Mouse (Mus musculus): ENCODE data around the gene Scg5. TPM values are rescaled to one million over a fixed set of nuclear protein-coding genes. Genes with fewer than 3 reads are reported as not detected.

Scg5 gene
- polyA plus RNA-seq, 1 experiment from 2014 or later: 36.0 TPM

DNA sequence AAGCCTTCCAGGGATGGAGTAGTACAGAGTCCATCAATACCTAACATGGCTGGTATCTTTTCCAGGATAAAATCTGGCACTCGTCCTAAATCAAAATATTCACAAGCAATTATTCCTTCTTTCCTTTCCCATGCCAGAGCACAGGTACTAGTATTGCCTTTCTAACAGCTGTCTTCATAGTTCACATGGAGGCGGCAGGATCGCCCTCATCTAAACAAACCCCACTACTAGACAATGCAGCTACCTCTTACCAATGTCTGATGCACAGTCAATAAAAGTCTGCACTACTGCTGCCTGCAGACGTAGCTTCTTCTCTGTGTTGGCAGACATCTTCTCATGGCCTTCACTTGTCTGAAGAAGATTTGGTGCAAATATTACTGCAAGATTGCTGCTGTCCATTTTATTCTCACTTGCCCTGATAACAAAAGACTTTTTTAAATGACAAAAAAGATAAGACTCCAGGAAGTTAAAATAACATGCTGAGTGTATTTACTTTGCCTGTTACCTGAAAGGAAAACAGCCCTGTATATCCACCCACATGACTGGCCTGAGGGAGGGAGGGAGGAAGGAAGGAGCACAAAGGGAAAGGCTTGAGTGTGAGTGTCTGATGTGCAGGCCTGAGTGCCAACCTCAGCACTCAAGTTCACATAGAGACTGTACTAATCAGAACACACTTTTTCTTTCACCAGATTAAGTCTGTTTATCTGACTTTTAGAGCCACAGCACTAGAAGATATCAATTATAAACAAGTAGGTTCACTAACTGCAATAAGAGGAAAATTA is 12.9 kb upstream of the Scg5 start:
- Histone ChIP-seq H3K4me2 (ENCODE audit: low read depth, low read length, severe bottlenecking) (no peak overlapping the region), H3K27ac (ENCODE audit: low read depth, low read length) (no peak overlapping the region), H3K9ac (ENCODE audit: low read length) (no peak overlapping the region), H3K36me3 (ENCODE audit: control insufficient read depth, insufficient read depth, low read length) (peaks cover 7% of the 10 kb centered on the region; the same call in 1 of the 2 replicates), H3K9me3 (ENCODE audit: control insufficient read depth, low read length) (no peaks in the 10 kb centered on the region), H3K27me3 (ENCODE audit: control insufficient read depth, insufficient read depth, low read length) (no peaks in the 10 kb centered on the region), H3K4me3 (ENCODE audit: low read depth, low read length) (no peak overlapping the region), H3K4me1 (replicated peaks; ENCODE audit: control insufficient read depth, insufficient read depth, low read length) (peaks cover 3% of the 10 kb centered on the region)
- ATAC-seq (replicated peaks; ENCODE audit: low FRiP score) (no peak), DNase-seq (ENCODE audit: low spot score) (no peak)
- WGBS: 89% methylated on average over 4 of the region's 4 CpGs

DNA sequence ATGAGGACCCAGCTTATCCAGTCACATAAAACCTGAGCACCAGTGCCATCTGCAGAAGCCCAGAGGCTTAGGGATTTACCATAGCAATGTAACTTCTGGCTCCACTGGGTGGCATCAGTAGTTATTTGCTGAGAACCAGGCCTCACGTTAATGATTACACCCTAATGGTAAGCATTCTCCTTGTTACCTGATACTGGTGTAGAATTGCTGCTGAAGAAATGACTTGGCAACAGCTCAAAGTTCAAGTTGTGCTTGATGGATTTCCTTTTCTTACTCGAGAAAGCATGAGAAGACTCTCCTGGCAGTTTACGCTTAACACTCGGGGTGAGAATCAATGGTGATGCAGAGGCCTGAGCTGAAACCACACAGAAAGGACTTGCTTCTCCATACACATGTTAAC is 10.6 kb upstream of the Scg5 start:
- Histone ChIP-seq H3K27me3 (ENCODE audit: control insufficient read depth, insufficient read depth, low read length) (no peaks in the 10 kb centered on the region), H3K4me2 (ENCODE audit: low read depth, low read length, severe bottlenecking) (no peak overlapping the region), H3K4me1 (replicated peaks; ENCODE audit: control insufficient read depth, insufficient read depth, low read length) (no peaks in the 10 kb centered on the region), H3K9me3 (ENCODE audit: control insufficient read depth, low read length) (no peaks in the 10 kb centered on the region), H3K27ac (ENCODE audit: low read depth, low read length) (no peak overlapping the region), H3K4me3 (ENCODE audit: low read depth, low read length) (no peak overlapping the region), H3K36me3 (ENCODE audit: control insufficient read depth, insufficient read depth, low read length) (peaks cover 12% of the 10 kb centered on the region), H3K9ac (ENCODE audit: low read length) (no peak overlapping the region)
- DNase-seq (ENCODE audit: low spot score): no peak
- 88% methylated on average over 4 of the region's 4 CpGs for WGBS
- ATAC-seq (replicated peaks; ENCODE audit: low FRiP score): no peak

DNA sequence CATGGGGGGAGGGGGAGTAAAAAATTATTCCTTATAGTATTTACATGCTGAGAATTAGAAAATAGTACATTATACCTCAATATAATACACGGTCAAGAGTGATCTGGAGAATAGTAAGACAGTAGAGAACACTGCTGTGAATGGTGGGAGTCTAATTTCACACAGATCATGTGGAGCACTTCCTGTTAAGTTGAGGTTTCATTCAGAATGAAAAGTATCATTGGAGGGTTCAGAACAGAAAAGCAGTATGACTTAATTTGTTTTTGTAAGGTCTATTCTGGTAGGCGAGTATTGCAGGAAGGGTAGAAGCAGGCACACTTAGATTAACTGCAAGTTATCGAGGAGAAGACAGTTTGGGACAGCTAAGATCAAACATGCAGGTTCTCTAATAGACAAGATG is 6.3 kb upstream of the Scg5 start:
- H3K27me3 ChIP-seq (ENCODE audit: control insufficient read depth, insufficient read depth, low read length): no peaks in the 10 kb centered on the region
- no peak overlapping the region for H3K4me3 ChIP-seq (ENCODE audit: low read depth, low read length)
- no peaks in the 10 kb centered on the region for H3K4me1 ChIP-seq (replicated peaks; ENCODE audit: control insufficient read depth, insufficient read depth, low read length)
- H3K9ac ChIP-seq (ENCODE audit: low read length): no peak overlapping the region
- DNase-seq (ENCODE audit: low spot score): no peak
- peaks cover 17% of the 10 kb centered on the region for H3K36me3 ChIP-seq (ENCODE audit: control insufficient read depth, insufficient read depth, low read length)
- ATAC-seq (replicated peaks; ENCODE audit: low FRiP score): no peak
- no peaks in the 10 kb centered on the region for H3K9me3 ChIP-seq (ENCODE audit: control insufficient read depth, low read length)
- no peak overlapping the region for H3K27ac ChIP-seq (ENCODE audit: low read depth, low read length)
- 89% methylated on average over 3 of the region's 3 CpGs for WGBS
- no peak overlapping the region for H3K4me2 ChIP-seq (ENCODE audit: low read depth, low read length, severe bottlenecking)

DNA sequence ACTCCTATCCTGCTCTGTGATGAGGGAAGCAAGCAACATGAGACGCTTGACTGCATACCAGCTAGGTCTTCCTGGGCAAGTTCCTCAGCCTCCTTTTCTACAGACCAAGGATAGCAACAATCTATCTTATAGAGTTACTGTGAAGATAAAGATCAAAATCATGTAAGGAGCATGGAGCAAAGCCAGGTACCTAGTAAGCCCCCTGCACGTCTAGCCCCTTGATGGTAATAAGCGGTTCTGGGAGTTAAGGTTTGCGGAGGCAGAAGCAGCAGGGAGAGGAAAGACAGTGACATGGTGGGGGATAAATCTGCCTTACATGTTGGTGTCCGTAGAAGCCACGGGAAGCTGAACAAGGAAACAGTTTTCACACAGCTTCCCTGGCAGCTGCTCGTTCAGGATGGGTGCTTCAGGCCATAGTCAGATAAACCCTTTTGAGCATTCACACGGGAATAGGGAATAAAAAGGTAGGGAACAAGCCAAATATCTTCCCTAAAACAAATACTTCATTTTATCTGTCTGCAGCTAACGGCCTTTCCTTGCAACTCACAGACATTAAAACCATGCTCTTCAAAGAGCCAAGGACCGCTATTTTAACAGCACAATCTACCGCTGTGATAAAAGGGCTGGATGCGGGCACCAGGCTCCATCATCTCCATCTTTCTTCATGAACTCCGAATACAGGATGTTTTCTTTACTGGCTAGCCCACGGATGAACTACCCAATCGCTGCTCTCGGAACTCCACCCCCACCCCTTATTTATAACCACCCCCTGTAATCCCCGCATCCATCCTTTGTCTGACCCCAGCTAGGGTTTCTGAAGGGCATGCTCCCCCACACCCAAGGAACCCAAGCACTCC is 607 bp downstream of the Scg5 start:
- Histone ChIP-seq H3K27ac (ENCODE audit: low read depth, low read length) (peak overlapping the region; percentile 87), H3K36me3 (ENCODE audit: control insufficient read depth, insufficient read depth, low read length) (peaks cover 2% of the 10 kb centered on the region; the same call in 1 of the 2 replicates), H3K27me3 (ENCODE audit: control insufficient read depth, insufficient read depth, low read length) (no peaks in the 10 kb centered on the region), H3K4me1 (replicated peaks; ENCODE audit: control insufficient read depth, insufficient read depth, low read length) (peaks cover 3% of the 10 kb centered on the region; the same call in 1 of the 2 replicates), H3K4me2 (ENCODE audit: low read depth, low read length, severe bottlenecking) (peak overlapping the region; percentile 73), H3K9me3 (ENCODE audit: control insufficient read depth, low read length) (no peaks in the 10 kb centered on the region), H3K9ac (ENCODE audit: low read length) (peak overlapping the region; percentile 78), H3K4me3 (ENCODE audit: low read depth, low read length) (peak overlapping the region; percentile 49)
- ATAC-seq (replicated peaks; ENCODE audit: low FRiP score) (peak; percentile 92), DNase-seq (ENCODE audit: low spot score) (no peak)
- 14% methylated on average over 17 of the region's 17 CpGs for WGBS

DNA sequence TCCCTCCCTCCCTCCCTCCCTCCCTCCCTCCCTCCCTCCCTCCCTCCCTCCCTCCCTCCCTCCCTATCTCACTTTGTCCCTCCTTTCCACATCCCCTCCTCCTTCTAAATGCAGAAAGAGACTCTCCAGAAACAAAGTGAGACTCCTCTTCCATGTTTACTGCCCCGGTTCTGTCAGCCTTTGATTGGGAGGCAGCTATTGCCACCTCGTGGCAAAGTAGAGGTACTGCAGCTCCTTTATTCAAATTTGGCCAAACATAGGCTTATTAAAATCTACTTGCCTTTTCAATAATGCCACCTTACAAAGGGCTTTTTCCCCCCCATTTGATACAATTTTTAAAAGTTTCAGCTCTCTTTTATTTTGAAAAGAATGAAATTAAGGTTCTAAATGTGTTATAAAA is 5.0 kb downstream of the Scg5 start:
- Histone ChIP-seq H3K36me3 (ENCODE audit: control insufficient read depth, insufficient read depth, low read length) (no peaks in the 10 kb centered on the region; the same call in 1 of the 2 replicates), H3K27ac (ENCODE audit: low read depth, low read length) (no peak overlapping the region), H3K9me3 (ENCODE audit: control insufficient read depth, low read length) (no peaks in the 10 kb centered on the region), H3K27me3 (ENCODE audit: control insufficient read depth, insufficient read depth, low read length) (no peaks in the 10 kb centered on the region), H3K9ac (ENCODE audit: low read length) (no peak overlapping the region), H3K4me3 (ENCODE audit: low read depth, low read length) (no peak overlapping the region), H3K4me2 (ENCODE audit: low read depth, low read length, severe bottlenecking) (no peak overlapping the region), H3K4me1 (replicated peaks; ENCODE audit: control insufficient read depth, insufficient read depth, low read length) (peaks cover 3% of the 10 kb centered on the region; the same call in 1 of the 2 replicates)
- WGBS: 0% methylated on average over 2 of the region's 2 CpGs
- ATAC-seq (replicated peaks; ENCODE audit: low FRiP score) (no peak), DNase-seq (ENCODE audit: low spot score) (no peak)

DNA sequence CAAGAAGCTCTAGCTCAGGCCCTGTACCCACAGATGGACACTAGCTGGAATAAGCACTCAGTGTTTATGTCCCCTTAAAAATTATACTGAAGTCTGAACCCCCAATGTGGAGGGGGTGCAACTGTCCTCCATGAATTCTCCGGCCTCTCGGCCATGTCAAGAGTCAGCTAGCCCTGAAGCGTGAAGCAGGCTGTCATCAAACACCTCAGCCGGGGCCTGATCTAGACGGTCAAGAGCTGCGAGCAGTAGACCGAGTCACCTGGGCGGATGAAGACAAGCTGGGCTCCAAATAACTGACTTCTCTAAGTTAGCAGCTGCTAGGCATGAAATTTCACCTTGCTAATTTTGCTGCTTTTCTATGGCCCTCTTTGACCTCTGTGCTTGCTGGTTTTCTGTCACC is 6.6 kb downstream of the Scg5 start:
- Histone ChIP-seq H3K9ac (ENCODE audit: low read length) (no peak overlapping the region), H3K4me1 (replicated peaks; ENCODE audit: control insufficient read depth, insufficient read depth, low read length) (peaks cover under 1% of the 10 kb centered on the region; the same call in 1 of the 2 replicates), H3K36me3 (ENCODE audit: control insufficient read depth, insufficient read depth, low read length) (no peaks in the 10 kb centered on the region; the same call in 1 of the 2 replicates), H3K4me3 (ENCODE audit: low read depth, low read length) (no peak overlapping the region), H3K27ac (ENCODE audit: low read depth, low read length) (no peak overlapping the region), H3K9me3 (ENCODE audit: control insufficient read depth, low read length) (no peaks in the 10 kb centered on the region), H3K27me3 (ENCODE audit: control insufficient read depth, insufficient read depth, low read length) (no peaks in the 10 kb centered on the region), H3K4me2 (ENCODE audit: low read depth, low read length, severe bottlenecking) (no peak overlapping the region)
- no peak for DNase-seq (ENCODE audit: low spot score)
- WGBS: 92% methylated on average over 8 of the region's 8 CpGs
- ATAC-seq (replicated peaks; ENCODE audit: low FRiP score): no peak

DNA sequence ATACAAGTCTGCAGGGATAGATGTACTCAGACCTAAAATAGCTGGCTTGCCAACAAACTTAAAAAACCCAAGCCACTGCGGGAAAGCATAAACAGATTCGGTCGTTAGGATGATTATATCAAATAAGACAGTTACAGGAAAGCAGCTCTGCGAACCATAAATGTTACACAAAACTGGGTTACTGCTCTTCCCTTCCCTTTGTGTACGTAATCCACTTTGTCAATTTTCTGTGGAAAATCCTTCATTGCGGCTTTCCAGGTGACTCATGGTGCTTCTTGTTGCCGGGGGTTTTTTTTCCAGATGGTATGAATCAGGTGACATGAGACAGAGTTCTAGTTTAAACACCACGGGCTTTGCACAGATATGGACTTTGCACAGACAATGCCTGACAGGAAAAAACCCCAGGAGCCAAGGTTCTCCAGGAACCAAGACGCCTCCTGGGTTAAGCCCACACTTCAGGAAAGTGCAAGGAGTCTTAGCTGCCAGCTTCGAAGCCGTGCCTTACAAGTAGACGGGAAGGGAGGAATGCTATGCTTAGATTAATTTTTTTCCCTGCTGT is 7.7 kb downstream of the Scg5 start:
- no peak overlapping the region for H3K4me2 ChIP-seq (ENCODE audit: low read depth, low read length, severe bottlenecking)
- no peaks in the 10 kb centered on the region for H3K4me1 ChIP-seq (replicated peaks; ENCODE audit: control insufficient read depth, insufficient read depth, low read length)
- no peaks in the 10 kb centered on the region; the same call in 1 of the 2 replicates for H3K36me3 ChIP-seq (ENCODE audit: control insufficient read depth, insufficient read depth, low read length)
- 86% methylated on average over 12 of the region's 12 CpGs for WGBS
- H3K4me3 ChIP-seq (ENCODE audit: low read depth, low read length): no peak overlapping the region
- H3K27me3 ChIP-seq (ENCODE audit: control insufficient read depth, insufficient read depth, low read length): no peaks in the 10 kb centered on the region
- ATAC-seq (replicated peaks; ENCODE audit: low FRiP score) (no peak), DNase-seq (ENCODE audit: low spot score) (no peak)
- no peak overlapping the region for H3K27ac ChIP-seq (ENCODE audit: low read depth, low read length)
- H3K9me3 ChIP-seq (ENCODE audit: control insufficient read depth, low read length): no peaks in the 10 kb centered on the region
- H3K9ac ChIP-seq (ENCODE audit: low read length): no peak overlapping the region

DNA sequence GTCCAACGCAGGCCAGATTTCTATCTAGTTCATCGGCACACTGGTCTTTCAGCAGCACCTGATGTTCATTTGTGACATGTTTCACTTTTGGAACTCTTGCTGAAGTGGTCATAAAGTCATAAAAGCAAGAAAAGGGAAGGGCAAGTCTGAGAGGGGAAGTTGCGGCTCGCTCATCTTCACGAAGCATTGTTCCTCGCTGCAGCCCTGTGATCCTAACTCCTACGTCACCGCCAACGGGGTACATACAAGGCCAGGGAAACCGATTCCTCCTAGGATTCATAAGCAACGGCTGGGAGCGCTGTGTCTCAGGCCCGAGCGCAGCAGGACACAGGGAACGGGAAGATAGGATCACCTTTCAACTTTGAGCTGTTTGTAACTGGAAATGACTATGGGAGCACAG is 8.8 kb downstream of the Scg5 start:
- Histone ChIP-seq H3K9me3 (ENCODE audit: control insufficient read depth, low read length) (no peaks in the 10 kb centered on the region), H3K4me1 (replicated peaks; ENCODE audit: control insufficient read depth, insufficient read depth, low read length) (no peaks in the 10 kb centered on the region), H3K27ac (ENCODE audit: low read depth, low read length) (no peak overlapping the region), H3K4me3 (ENCODE audit: low read depth, low read length) (no peak overlapping the region), H3K27me3 (ENCODE audit: control insufficient read depth, insufficient read depth, low read length) (no peaks in the 10 kb centered on the region), H3K36me3 (ENCODE audit: control insufficient read depth, insufficient read depth, low read length) (no peaks in the 10 kb centered on the region; the same call in 1 of the 2 replicates), H3K9ac (ENCODE audit: low read length) (no peak overlapping the region), H3K4me2 (ENCODE audit: low read depth, low read length, severe bottlenecking) (no peak overlapping the region)
- DNase-seq (ENCODE audit: low spot score) (no peak), ATAC-seq (replicated peaks; ENCODE audit: low FRiP score) (no peak)
- WGBS: 96% methylated on average over 15 of the region's 15 CpGs

Data from forebrain, embryonic 11.5 days (tissue).